Comparison of ENCODE assay signal across 7 mouse cellular contexts in the genomic region with DNA sequence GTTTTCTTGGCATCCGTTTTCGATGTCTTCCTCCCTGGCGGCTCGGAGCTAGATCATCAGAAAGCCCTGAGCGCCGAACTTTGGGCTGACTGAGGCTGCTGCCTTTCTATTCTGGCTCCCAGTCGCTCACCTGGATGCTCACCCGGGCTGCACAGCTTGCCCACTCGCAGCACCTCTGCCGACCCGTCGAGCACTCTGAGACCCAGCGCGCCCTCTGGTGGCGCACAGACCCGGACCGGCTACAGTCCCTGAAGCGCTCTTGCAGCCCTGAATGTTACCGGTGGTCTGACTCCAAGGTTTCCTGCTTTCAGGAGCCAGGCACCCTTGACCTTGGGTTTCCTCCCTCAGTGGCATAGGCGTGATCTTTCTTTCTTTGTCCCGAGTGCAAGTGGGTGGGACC. TPM values are rescaled to one million over a fixed set of nuclear protein-coding genes. Genes with fewer than 3 reads are reported as not detected.
DNase-seq lines count a peak whose midpoint lies in the region; ATAC-seq and TF ChIP-seq lines count a peak whose summit lies in the region.

No protein-coding gene starts in this region.

- no peaks in the 10 kb centered on the region for H3K4me1 ChIP-seq in embryonic facial prominence, embryonic 11.5 days (ENCODE audit: control insufficient read depth, insufficient read depth, low read length)
- peaks cover 28% of the 10 kb centered on the region for H3K4me1 ChIP-seq in heart, embryonic 10.5 days
- peaks cover 5% of the 10 kb centered on the region; the same call in 1 of the 2 replicates for H3K4me1 ChIP-seq in kidney, embryonic 15.5 days
- peaks cover 3% of the 10 kb centered on the region; the same call in 1 of the 2 replicates for H3K4me1 ChIP-seq in limb, embryonic 15.5 days
- H3K4me1 ChIP-seq in midbrain, postnatal 0 days (ENCODE audit: insufficient read depth, low read length): no peaks in the 10 kb centered on the region

- peak; percentile 85 for DNase-seq in adrenal gland, postnatal 25 days
- DNase-seq in embryonic facial prominence, embryonic 11.5 days (ENCODE audit: low spot score): peak; percentile 91
- peak; percentile 89 for DNase-seq in heart, embryonic 10.5 days (ENCODE audit: low spot score)
- peak; percentile 79 for DNase-seq in midbrain, postnatal 0 days (ENCODE audit: low spot score)
- peak; percentile 36 to 37 for DNase-seq in spleen, postnatal 36 days (ENCODE audit: low spot score in 2 of 2)

- H3K27me3 ChIP-seq in embryonic facial prominence, embryonic 11.5 days (ENCODE audit: control insufficient read depth, insufficient read depth, low read length): no peaks in the 10 kb centered on the region; the same call in 1 of the 2 replicates
- peaks cover 28% of the 10 kb centered on the region for H3K27me3 ChIP-seq in heart, embryonic 10.5 days (ENCODE audit: insufficient read depth, poor library complexity, severe bottlenecking)
- H3K27me3 ChIP-seq in kidney, embryonic 15.5 days: peaks cover 28% of the 10 kb centered on the region
- H3K27me3 ChIP-seq in limb, embryonic 15.5 days: peaks cover 16% of the 10 kb centered on the region
- 0 out of 2 replicates have a peak, but pooled peaks cover 7% of the 10 kb centered on the region for H3K27me3 ChIP-seq in midbrain, postnatal 0 days (ENCODE audit: insufficient read depth, low read length)

- no peak overlapping the region for H3K27ac ChIP-seq in embryonic facial prominence, embryonic 11.5 days (replicated peaks; ENCODE audit: low read depth, low read length)
- H3K27ac ChIP-seq in heart, embryonic 10.5 days: no peak overlapping the region
- no peak overlapping the region for H3K27ac ChIP-seq in kidney, embryonic 15.5 days
- H3K27ac ChIP-seq in limb, embryonic 15.5 days: no peak overlapping the region
- no peak overlapping the region for H3K27ac ChIP-seq in midbrain, postnatal 0 days (ENCODE audit: low read depth, low read length)

- TF ChIP-seq CTCF in midbrain, postnatal 0 days (IDR thresholded peaks at IDR 0.05): peak; percentile 95

- 0 out of 2 replicates have a peak, but pooled peaks have one; percentile 59 for ATAC-seq in embryonic facial prominence, embryonic 11.5 days (replicated peaks; ENCODE audit: insufficient number of reproducible peaks, low FRiP score, low TSS enrichment, low read depth)
- ATAC-seq in kidney, embryonic 15.5 days (replicated peaks; ENCODE audit: low FRiP score): peak; percentile 29; the same call in 1 of the 2 replicates
- no peak for ATAC-seq in limb, embryonic 15.5 days (ENCODE audit: insufficient number of reproducible peaks, low FRiP score, low TSS enrichment, low read depth)
- ATAC-seq in midbrain, postnatal 0 days (ENCODE audit: low FRiP score): no peak

- no peak overlapping the region for H3K9ac ChIP-seq in embryonic facial prominence, embryonic 11.5 days (replicated peaks; ENCODE audit: low read length)
- no peak overlapping the region for H3K9ac ChIP-seq in kidney, embryonic 15.5 days
- H3K9ac ChIP-seq in limb, embryonic 15.5 days: no peak overlapping the region
- H3K9ac ChIP-seq in midbrain, postnatal 0 days (replicated peaks; ENCODE audit: low read length, poor library complexity, severe bottlenecking): no peak overlapping the region

- 9% methylated on average over 21 of the region's 21 CpGs for WGBS in embryonic facial prominence, embryonic 11.5 days
- WGBS in heart, embryonic 10.5 days: 1% methylated on average over 21 of the region's 21 CpGs
- 5% methylated on average over 21 of the region's 21 CpGs for WGBS in kidney, embryonic 15.5 days
- WGBS in limb, embryonic 15.5 days: 7% methylated on average over 21 of the region's 21 CpGs
- WGBS in midbrain, postnatal 0 days: 7% methylated on average over 21 of the region's 21 CpGs

- H3K4me3 ChIP-seq in embryonic facial prominence, embryonic 11.5 days (ENCODE audit: low read depth, low read length): no peak overlapping the region
- no peak overlapping the region for H3K4me3 ChIP-seq in heart, embryonic 10.5 days
- peak overlapping the region; percentile 21; the same call in 1 of the 2 replicates for H3K4me3 ChIP-seq in kidney, embryonic 15.5 days (replicated peaks)
- H3K4me3 ChIP-seq in limb, embryonic 15.5 days: no peak overlapping the region
- no peak overlapping the region for H3K4me3 ChIP-seq in midbrain, postnatal 0 days (ENCODE audit: low read depth, low read length)

- H3K9me3 ChIP-seq in embryonic facial prominence, embryonic 11.5 days (replicated peaks; ENCODE audit: control insufficient read depth, low read length): no peaks in the 10 kb centered on the region
- no peaks in the 10 kb centered on the region for H3K9me3 ChIP-seq in heart, embryonic 10.5 days
- no peaks in the 10 kb centered on the region for H3K9me3 ChIP-seq in kidney, embryonic 15.5 days (replicated peaks)
- no peaks in the 10 kb centered on the region for H3K9me3 ChIP-seq in limb, embryonic 15.5 days
- H3K9me3 ChIP-seq in midbrain, postnatal 0 days (ENCODE audit: low read length): no peaks in the 10 kb centered on the region

- no peak overlapping the region; the same call in 1 of the 2 replicates for H3K4me2 ChIP-seq in embryonic facial prominence, embryonic 11.5 days (ENCODE audit: low read depth, low read length)
- peak overlapping the region; percentile 54 for H3K4me2 ChIP-seq in kidney, embryonic 15.5 days
- H3K4me2 ChIP-seq in limb, embryonic 15.5 days: peak overlapping the region; percentile 36; the same call in 1 of the 2 replicates
- H3K4me2 ChIP-seq in midbrain, postnatal 0 days (ENCODE audit: low read depth, low read length, poor library complexity, severe bottlenecking): peak overlapping the region; percentile 44

- H3K36me3 ChIP-seq in embryonic facial prominence, embryonic 11.5 days (replicated peaks; ENCODE audit: control insufficient read depth, insufficient read depth, low read depth, low read length): no peaks in the 10 kb centered on the region
- no peaks in the 10 kb centered on the region for H3K36me3 ChIP-seq in heart, embryonic 10.5 days
- H3K36me3 ChIP-seq in kidney, embryonic 15.5 days: no peaks in the 10 kb centered on the region
- H3K36me3 ChIP-seq in limb, embryonic 15.5 days: no peaks in the 10 kb centered on the region
- H3K36me3 ChIP-seq in midbrain, postnatal 0 days (ENCODE audit: insufficient read depth, low read length): no peaks in the 10 kb centered on the region

RNA-seq across cellular contexts. Expression of a gene that starts 41.8 kb away (rescaled TPM):
- total RNA-seq in adrenal gland, postnatal 25 days (2021): 0.06 TPM in 1 of 2 replicates, not detected in the other
- 0.14 and 0.38 TPM in 2 replicates for polyA plus RNA-seq in embryonic facial prominence, embryonic 11.5 days (2014; fragmentation: Nextera tagmentation; extraction: Ambion mirVana)
- polyA plus RNA-seq in heart, embryonic 10.5 days (2016; fragmentation: Nextera tagmentation; extraction: Ambion mirVana): 1.6 and 3.1 TPM in 2 replicates
- 0.37 and 0.53 TPM in 2 replicates for polyA plus RNA-seq in kidney, embryonic 15.5 days (2015; fragmentation: Nextera tagmentation; extraction: Ambion mirVana)
- 0.67 and 1.2 TPM in 2 replicates for polyA plus RNA-seq in limb, embryonic 15.5 days (2015; fragmentation: Nextera tagmentation; extraction: Ambion mirVana)
- total RNA-seq in midbrain, postnatal 0 days (2014; rRNA removed): 10.1 and 11.6 TPM in 2 replicates
- polyA plus RNA-seq in midbrain, postnatal 0 days (2015; fragmentation: Nextera tagmentation; extraction: Ambion mirVana): 3.3 and 4.3 TPM in 2 replicates

Comparison
In these comparisons a context has a peak if more than half of its experiments do, and no peak if none do; other contexts are left out.
1. DNase-seq: peak in every context shown above with its lines; median percentile 91 in embryonic facial prominence, embryonic 11.5 days; 89 in heart, embryonic 10.5 days; 85 in adrenal gland, postnatal 25 days; 79 in midbrain, postnatal 0 days; 36 in spleen, postnatal 36 days.
2. ATAC-seq: peak in embryonic facial prominence, embryonic 11.5 days (single experiment) and kidney, embryonic 15.5 days (single experiment); none in limb, embryonic 15.5 days (single experiment) and midbrain, postnatal 0 days (single experiment).